Mouse (Mus musculus) spleen, postnatal 10 days (tissue): ENCODE data around the gene Plekha6.

Source experiments
- DNase-seq, 2 experiments: peaks; one replicate each; pipeline ENCODE4 v3.0.0; 2021 to 2022; ENCODE audit warnings: low spot score in 2 of 2

Gene Plekha6

GRCm38 (mm10) chr1:133213901-133214300, 49.9 kb downstream of the Plekha6 start:
- DNase-seq = no peak

GRCm38 (mm10) chr1:133214672-133215359, 50.8 kb downstream of the Plekha6 start:
- DNase-seq = no peak

- DNase-seq = no peak
Observed at GRCm38 (mm10) chr1:133215360-133215700, 51.3 kb downstream of the Plekha6 start.

GRCm38 (mm10) chr1:133215753-133216152, 51.7 kb downstream of the Plekha6 start:
- no peak for DNase-seq

GRCm38 (mm10) chr1:133217031-133217430, 53.0 kb downstream of the Plekha6 start:
- no peak for DNase-seq

- DNase-seq = no peak
Observed at GRCm38 (mm10) chr1:133219106-133219505, 55.1 kb downstream of the Plekha6 start.

- no peak for DNase-seq
Observed at GRCm38 (mm10) chr1:133221459-133221858, 57.4 kb downstream of the Plekha6 start.

GRCm38 (mm10) chr1:133222445-133222995, 58.5 kb downstream of the Plekha6 start:
- no peak for DNase-seq

- DNase-seq = no peak
Observed at GRCm38 (mm10) chr1:133224674-133225073, 60.7 kb downstream of the Plekha6 start.

- no peak for DNase-seq
Observed at GRCm38 (mm10) chr1:133225137-133225536, 61.1 kb downstream of the Plekha6 start.

GRCm38 (mm10) chr1:133225561-133225960, 61.6 kb downstream of the Plekha6 start:
- DNase-seq = no peak

GRCm38 (mm10) chr1:133225963-133226660, 62.1 kb downstream of the Plekha6 start:
- no peak for DNase-seq

- no peak for DNase-seq
Observed at GRCm38 (mm10) chr1:133226928-133227327, 62.9 kb downstream of the Plekha6 start.

- no peak for DNase-seq
Observed at GRCm38 (mm10) chr1:133227378-133227777, 63.4 kb downstream of the Plekha6 start.

GRCm38 (mm10) chr1:133228809-133229487, 64.9 kb downstream of the Plekha6 start:
- DNase-seq = no peak

GRCm38 (mm10) chr1:133231523-133232193, 67.6 kb downstream of the Plekha6 start:
- DNase-seq = no peak

- DNase-seq = no peak
Observed at GRCm38 (mm10) chr1:133235909-133236308, 71.9 kb downstream of the Plekha6 start.

- no peak for DNase-seq
Observed at GRCm38 (mm10) chr1:133236693-133237440, 72.9 kb downstream of the Plekha6 start.

- peak in 1 of 2 experiments; percentile 61 for DNase-seq
Observed at GRCm38 (mm10) chr1:133237670-133238069, 73.7 kb downstream of the Plekha6 start.

GRCm38 (mm10) chr1:133239121-133239812, 75.3 kb downstream of the Plekha6 start:
- DNase-seq = no peak

GRCm38 (mm10) chr1:133239813-133240160, 75.8 kb downstream of the Plekha6 start:
- no peak for DNase-seq
